Mouse (Mus musculus) bone marrow macrophage, adult 2 months (primary cell): Measurements from ENCODE around the gene Kntc1. TPM values are rescaled to one million over a fixed set of nuclear protein-coding genes. Genes with fewer than 3 reads are reported as not detected.
"Not testable (repeated sequence)": the region's sequence is repeated elsewhere in the genome, so short reads cannot be mapped to it uniquely, and the experiment has no call there.

Experiments
- H3K27ac ChIP-seq: 2 replicates; pipeline ENCODE4 v1.5.1; 2012; ENCODE audit warnings: low read depth, low read length; ENCODE audit not compliant: insufficient read depth
- H3K4me1 ChIP-seq: 2 replicates; pipeline ENCODE4 v1.6.1; 2012; ENCODE audit warnings: low read length; ENCODE audit not compliant: control insufficient read depth, insufficient read depth
- H3K4me3 ChIP-seq: 2 replicates; pipeline ENCODE4 v1.5.1; 2012; ENCODE audit warnings: mild to moderate bottlenecking, low read length, moderate library complexity; ENCODE audit not compliant: insufficient read depth
- CTCF ChIP-seq: IDR thresholded peaks from 2 replicates; pipeline ENCODE4 v1.5.1; 2012; ENCODE audit warnings: low read depth, mild to moderate bottlenecking, low read length, moderate library complexity
- POLR2A ChIP-seq: IDR thresholded peaks from 2 replicates; pipeline ENCODE4 v1.6.1; 2012; ENCODE audit warnings: mild to moderate bottlenecking, low read depth, low read length, borderline replicate concordance
- polyA plus RNA-seq: library from polyadenylated mRNA; stranded (reverse); fragments of >200 nt; gene quantifications from 2 replicates; pipeline ENCODE4 v1.2.4, GENCODE M21; 2012; ENCODE audit not compliant: missing spikeins, insufficient read depth, insufficient read length

The Kntc1 gene
- polyA plus RNA-seq, 1 experiment, result 13.9 TPM

GRCm38 (mm10) chr5:123744358-123744757 lies 5.2 kb upstream of the Kntc1 start:
- H3K27ac ChIP-seq, result no peak overlapping the region
- TF ChIP-seq POLR2A, result no peak
- no peak for TF ChIP-seq CTCF
- H3K4me1 ChIP-seq, result peaks cover 5% of the 10 kb centered on the region
- H3K4me3 ChIP-seq, result no peak overlapping the region

DNA sequence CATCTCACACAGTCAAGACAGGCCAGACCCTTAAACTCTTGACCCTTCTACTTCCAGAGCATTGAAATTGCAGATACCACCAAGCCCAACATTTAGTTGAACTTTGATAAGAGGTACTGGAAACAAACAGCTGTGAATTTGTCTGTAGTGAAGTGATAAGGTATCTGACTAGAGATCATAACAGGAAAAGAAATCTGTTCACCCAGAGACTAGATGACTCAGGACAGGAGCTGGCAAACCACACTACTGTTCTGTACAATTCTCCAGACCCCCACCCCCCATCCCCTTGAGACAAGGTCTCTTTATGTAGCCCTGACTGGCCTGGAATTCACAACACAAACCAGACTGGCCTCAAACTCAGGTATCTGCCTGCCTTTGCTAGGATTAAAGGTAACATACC lies 3.3 kb upstream of the Kntc1 start:
- Histone ChIP-seq H3K4me1 (peaks cover 10% of the 10 kb centered on the region), H3K27ac (no peak overlapping the region), H3K4me3 (peak overlapping the region; percentile 9; the same call in 1 of the 2 replicates)
- TF ChIP-seq POLR2A (no peak), CTCF (no peak)

- TF ChIP-seq CTCF, result no peak
- TF ChIP-seq POLR2A, result no peak
- no peak overlapping the region for H3K27ac ChIP-seq
- H3K4me3 ChIP-seq, result peak overlapping the region; percentile 52
- H3K4me1 ChIP-seq, result peaks cover 10% of the 10 kb centered on the region
Observed at GRCm38 (mm10) chr5:123747604-123748003, 1.9 kb upstream of the Kntc1 start.

GRCm38 (mm10) chr5:123748339-123749064 lies 1.0 kb upstream of the Kntc1 start:
- TF ChIP-seq POLR2A (no peak), CTCF (no peak)
- peaks cover 10% of the 10 kb centered on the region for H3K4me1 ChIP-seq
- peak overlapping the region; percentile 92 for H3K4me3 ChIP-seq
- H3K27ac ChIP-seq, result peak overlapping the region; percentile 99

- H3K27ac ChIP-seq, result no peak overlapping the region
- H3K4me1 ChIP-seq, result no peaks in the 10 kb centered on the region
- no peak for TF ChIP-seq POLR2A
- no peak for TF ChIP-seq CTCF
Observed at GRCm38 (mm10) chr5:123765506-123765905, 16.0 kb downstream of the Kntc1 start.

GRCm38 (mm10) chr5:123766455-123766854 lies 16.9 kb downstream of the Kntc1 start:
- H3K4me3 ChIP-seq, H3K4me1 ChIP-seq, H3K27ac ChIP-seq: not testable (repeated sequence)

More at GRCm38 (mm10) chr5:123765506-123765905, 16.0 kb downstream of the Kntc1 start:
- H3K4me3 ChIP-seq, result no peak overlapping the region

DNA sequence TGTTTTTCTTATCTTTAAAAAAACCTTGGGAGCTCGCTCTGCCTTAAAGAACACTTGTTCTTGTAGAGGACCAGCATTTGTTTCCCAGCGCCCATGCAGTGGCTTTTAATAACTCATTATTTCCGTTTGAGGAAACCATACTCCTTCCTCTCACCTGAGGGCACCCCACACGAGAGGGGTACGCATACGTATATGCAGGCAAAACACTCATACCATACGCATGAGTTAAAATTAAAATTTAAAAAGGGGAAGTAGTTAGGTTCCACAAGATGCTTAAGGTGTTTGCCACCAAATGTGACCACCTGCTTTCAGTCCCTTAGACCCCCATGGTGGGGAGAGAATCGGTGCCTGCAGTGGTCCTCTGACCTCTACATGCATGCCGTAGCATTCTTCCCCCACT lies 23.9 kb downstream of the Kntc1 start:
- Histone ChIP-seq H3K4me3 (no peak overlapping the region), H3K4me1 (no peaks in the 10 kb centered on the region), H3K27ac (no peak overlapping the region)
- TF ChIP-seq POLR2A (no peak), CTCF (no peak)

GRCm38 (mm10) chr5:123780716-123781115 lies 31.2 kb downstream of the Kntc1 start:
- TF ChIP-seq CTCF (no peak), POLR2A (no peak)
- Histone ChIP-seq H3K4me3 (no peak overlapping the region), H3K27ac (no peak overlapping the region), H3K4me1 (no peaks in the 10 kb centered on the region)

- no peak overlapping the region for H3K27ac ChIP-seq
- H3K4me1 ChIP-seq, result no peaks in the 10 kb centered on the region
- TF ChIP-seq POLR2A (no peak), CTCF (no peak)
- no peak overlapping the region for H3K4me3 ChIP-seq
Observed at GRCm38 (mm10) chr5:123781864-123782263, 32.3 kb downstream of the Kntc1 start.

- no peak overlapping the region for H3K27ac ChIP-seq
- TF ChIP-seq POLR2A (no peak), CTCF (no peak)
- H3K4me1 ChIP-seq, result no peaks in the 10 kb centered on the region
- no peak overlapping the region for H3K4me3 ChIP-seq
Observed at GRCm38 (mm10) chr5:123788976-123789375, 39.5 kb downstream of the Kntc1 start.

DNA sequence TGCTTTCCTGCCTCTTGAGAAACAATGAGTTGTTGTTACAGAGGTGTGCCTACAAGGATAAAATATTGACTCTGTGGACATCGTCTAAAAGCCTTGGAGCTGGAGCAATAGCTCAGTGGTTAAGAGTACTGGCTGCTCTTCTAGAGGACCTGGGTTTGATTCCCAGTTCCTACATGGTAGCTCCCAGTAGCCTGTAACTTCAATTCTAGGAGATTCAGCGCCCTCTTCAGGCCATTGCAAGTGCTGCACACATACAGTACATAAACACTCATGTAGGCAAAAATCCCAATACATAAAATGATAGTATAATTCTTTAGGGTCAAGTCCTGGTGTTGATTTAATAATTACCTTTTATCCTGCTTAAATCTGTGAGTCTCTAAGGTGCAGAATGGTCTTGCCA lies 43.6 kb downstream of the Kntc1 start:
- Histone ChIP-seq H3K27ac (no peak overlapping the region), H3K4me1 (no peaks in the 10 kb centered on the region), H3K4me3 (no peak overlapping the region)
- no peak for TF ChIP-seq POLR2A
- no peak for TF ChIP-seq CTCF
